Mouse (Mus musculus) gastrocnemius, postnatal 25 days (tissue): Measurements from ENCODE around the gene BC025920. TPM values are rescaled to one million over a fixed set of nuclear protein-coding genes. Genes with fewer than 3 reads are reported as not detected.

Experiments
- DNase-seq: peaks from one replicate; pipeline ENCODE4 v3.0.0; 2022
- total RNA-seq, 2 experiments: library from RNA; stranded (reverse); gene quantifications; 1 replicate in 1 of 2; 2 replicates in 1 of 2; pipeline ENCODE4 v1.2.3; 2021

The BC025920 gene
- total RNA-seq, 2 experiments from 2014 or later, result 1.8 to 2.5 TPM

GRCm38 (mm10) chr10:81604019-81604967 is 1.8 kb upstream of the BC025920 start:
- DNase-seq, result no peak

GRCm38 (mm10) chr10:81604968-81605665 is 953 bp upstream of the BC025920 start:
- DNase-seq, result peak; percentile 77

GRCm38 (mm10) chr10:81605666-81605973 is 450 bp upstream of the BC025920 start:
- DNase-seq, result no peak

GRCm38 (mm10) chr10:81608308-81608707 is 2.2 kb downstream of the BC025920 start:
- DNase-seq, result no peak

DNA sequence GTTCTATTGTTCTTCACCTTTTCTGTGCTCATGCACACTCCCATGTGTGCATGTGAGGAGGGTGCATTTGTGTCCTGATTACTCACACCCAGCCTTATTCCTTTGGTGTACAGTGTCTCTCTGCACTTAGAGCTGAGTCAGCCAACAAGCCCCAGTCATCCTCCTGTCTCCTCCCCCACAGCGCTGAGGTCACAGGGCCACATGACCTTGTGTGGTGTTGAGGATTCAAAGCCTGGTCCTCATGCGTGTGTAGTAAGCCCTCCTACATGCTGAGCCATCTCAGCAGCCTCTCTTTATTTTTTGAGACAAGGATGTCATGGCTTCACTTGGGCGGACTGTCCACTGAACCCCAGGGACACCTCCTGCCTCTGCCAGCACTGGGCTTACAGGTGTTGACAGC is 6.7 kb downstream of the BC025920 start:
- DNase-seq, result no peak

GRCm38 (mm10) chr10:81615486-81615885 is 9.4 kb downstream of the BC025920 start:
- no peak for DNase-seq

GRCm38 (mm10) chr10:81619976-81620375 is 13.9 kb downstream of the BC025920 start:
- no peak for DNase-seq

DNA sequence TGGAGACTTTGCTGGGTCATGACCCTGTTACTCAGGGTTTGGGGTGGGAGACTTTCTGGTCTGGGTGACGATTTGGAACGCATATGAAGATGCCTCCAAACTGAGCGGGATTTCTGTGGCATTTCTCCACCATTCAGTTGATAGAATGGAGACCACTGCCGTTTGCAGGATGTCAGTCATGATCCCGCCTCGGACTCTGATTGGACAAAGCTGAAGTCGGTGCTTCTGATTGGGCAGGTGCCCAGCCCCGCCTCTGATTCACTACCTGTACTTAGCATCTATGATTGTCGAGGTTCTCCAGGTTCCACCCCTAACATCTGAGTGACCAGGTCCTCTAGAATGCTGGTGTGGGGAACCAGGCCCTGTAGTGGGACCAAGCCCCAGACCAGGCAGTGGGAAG is 14.7 kb downstream of the BC025920 start:
- DNase-seq, result no peak

GRCm38 (mm10) chr10:81623441-81623840 is 17.4 kb downstream of the BC025920 start:
- DNase-seq, result no peak

GRCm38 (mm10) chr10:81626101-81626993 is 20.3 kb downstream of the BC025920 start:
- DNase-seq, result no peak

- peak; percentile 90 for DNase-seq
These were observed 21.1 kb downstream of the BC025920 start, which contains the start of gene Sirt6 for GRCm38 (mm10) chr10:81626994-81627835. TSS of gene Sirt6 (minus strand) at chr10:81627797.

DNA sequence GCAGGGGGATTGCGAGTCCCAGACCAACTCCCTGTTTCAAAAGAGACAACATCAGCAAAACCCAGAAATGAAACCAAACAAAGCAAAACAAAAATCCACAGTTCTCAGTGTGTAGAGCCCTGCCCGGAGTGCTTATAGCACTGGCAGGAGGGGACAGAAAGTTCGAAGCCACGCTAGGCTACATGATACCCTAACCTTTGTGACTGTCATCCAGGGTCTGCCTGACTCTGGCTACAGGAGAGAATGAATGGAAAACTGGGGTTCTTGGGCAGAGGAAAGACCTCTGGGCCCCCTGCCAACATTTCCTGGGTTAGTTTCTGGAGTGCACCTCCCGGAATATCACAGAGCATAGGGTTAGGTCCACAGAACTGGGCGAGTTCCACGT is 21.8 kb downstream of the BC025920 start:
- no peak for DNase-seq

DNA sequence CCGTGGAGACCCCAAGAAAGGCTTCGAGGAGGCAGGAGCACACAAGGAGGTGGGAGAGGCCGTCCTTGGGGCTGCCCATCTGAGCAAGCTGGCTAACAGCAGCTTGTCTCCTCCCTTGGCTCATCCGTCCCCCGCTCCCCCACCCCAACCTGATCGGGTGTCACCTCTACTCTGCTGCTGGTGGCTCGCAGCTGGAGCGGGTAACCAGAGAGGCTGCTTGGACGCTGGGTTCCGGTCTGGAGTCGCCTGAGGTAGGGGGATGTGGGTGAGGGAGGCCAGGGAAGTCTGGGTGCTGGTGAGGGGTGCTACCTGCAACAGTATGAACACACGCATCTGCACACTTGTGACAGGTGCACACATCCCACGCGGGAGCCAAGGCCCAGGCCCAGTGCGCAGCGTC is 22.3 kb downstream of the BC025920 start, which contains the start of gene Ankrd24:
Gene Ankrd24 (plus strand): TSS at position 151 of the 400 bp plus-strand sequence.
- DNase-seq, result no peak

- peak; percentile 74 for DNase-seq
These were observed 27.4 kb downstream of the BC025920 start for GRCm38 (mm10) chr10:81633253-81634099.

- no peak for DNase-seq
These were observed 30.3 kb downstream of the BC025920 start for GRCm38 (mm10) chr10:81636338-81636737.

DNA sequence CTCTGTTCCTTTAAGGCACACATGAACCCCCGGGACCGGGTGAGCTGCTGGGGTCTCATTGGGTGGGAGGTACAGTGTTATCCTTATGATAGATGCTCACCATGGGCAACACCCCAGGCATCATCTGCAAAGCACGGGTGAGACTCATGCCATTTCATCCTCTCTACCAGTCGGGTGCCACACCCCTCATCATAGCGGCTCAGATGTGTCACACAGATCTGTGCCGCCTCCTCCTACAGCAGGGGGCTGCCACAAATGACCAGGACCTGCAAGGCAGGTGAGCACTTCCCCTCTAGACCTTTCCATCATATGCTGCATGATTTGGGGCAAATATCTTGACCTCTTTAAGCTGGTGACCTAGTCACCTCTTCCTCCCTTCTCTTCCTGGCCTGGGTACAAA is 32.0 kb downstream of the BC025920 start:
- DNase-seq, result no peak

GRCm38 (mm10) chr10:81640825-81641224 is 34.8 kb downstream of the BC025920 start:
- peak; percentile 21 for DNase-seq

- DNase-seq, result peak; percentile 3
These were observed 35.5 kb downstream of the BC025920 start for GRCm38 (mm10) chr10:81641566-81641965.

GRCm38 (mm10) chr10:81641978-81642647 is 36.0 kb downstream of the BC025920 start:
- DNase-seq, result peak; percentile 25
